ENCODE assay signal across 28 mouse cellular contexts in genomic region chr4:43768341-43768740, GRCm38 (mm10). TPM values are rescaled to one million over a fixed set of nuclear protein-coding genes. Genes with fewer than 3 reads are reported as not detected.
"Had no signal": no experiment of that assay in that cellular context is flagged by ENCODE, and none has a peak within 500 bp of the region (broad histone marks: within the 10 kb centered on the region; RNA-seq: fewer than 3 reads in every experiment).

No protein-coding gene starts in this region.

- H3K36me3 ChIP-seq: liver, embryonic 15.5 days; lung, embryonic 15.5 days; midbrain, embryonic 13.5 days; midbrain, embryonic 15.5 days; neural tube, embryonic 12.5 days had no signal

- H3K9ac ChIP-seq: liver, embryonic 15.5 days; liver, postnatal 0 days; lung, embryonic 15.5 days; midbrain, embryonic 13.5 days; midbrain, embryonic 15.5 days; neural tube, embryonic 12.5 days had no signal

- H3K4me1 ChIP-seq: liver, embryonic 15.5 days; megakaryocyte, embryonic 14.5 days; midbrain, embryonic 13.5 days; midbrain, embryonic 15.5 days; neural tube, embryonic 12.5 days had no signal

- H3K4me3 ChIP-seq: liver, embryonic 15.5 days; lung, embryonic 15.5 days; megakaryocyte, embryonic 14.5 days; midbrain, embryonic 13.5 days; midbrain, embryonic 15.5 days; neural tube, embryonic 12.5 days had no signal

- H3K27ac ChIP-seq: liver, embryonic 15.5 days; lung, embryonic 15.5 days; macrophage; midbrain, embryonic 13.5 days; midbrain, embryonic 15.5 days; neural tube, embryonic 12.5 days had no signal

- H3K27me3 ChIP-seq: liver, embryonic 15.5 days; lung, embryonic 15.5 days; midbrain, embryonic 13.5 days; midbrain, embryonic 15.5 days; neural tube, embryonic 12.5 days had no signal

- DNase-seq: liver, postnatal 0 days; lung, adult 2 months; lung, postnatal 14 days; lung, postnatal 36 days; right cerebral cortex, postnatal 25 days; right cerebral cortex, postnatal 4 days; spleen, adult 18-20 months; thymus, adult 18-20 months; thymus, postnatal 14 days; thymus, postnatal 36 days had no signal

RNA-seq across cellular contexts. Expression of gene Olfr159, which starts 2.5 kb away (rescaled TPM):
- total RNA-seq: megakaryocyte progenitor cell, adult 5-6 weeks; midbrain, postnatal 0 days; monocyte, adult 5-6 weeks; neutrophil, adult 5-6 weeks had no signal
- polyA plus RNA-seq: liver, embryonic 15.5 days; liver, postnatal 0 days; lung, embryonic 15.5 days; lung, postnatal 0 days; macrophage; midbrain, embryonic 11.5 days; midbrain, embryonic 13.5 days; midbrain, embryonic 15.5 days; midbrain, postnatal 0 days; neural tube, embryonic 12.5 days; neural tube, embryonic 14.5 days; small intestine, adult 2 months; stomach, embryonic 14.5 days; stomach, embryonic 16.5 days; thymus, postnatal 0 days had no signal

RNA-seq across cellular contexts. Expression of gene Spaar, which starts 38.5 kb away (rescaled TPM):
- total RNA-seq: megakaryocyte progenitor cell, adult 5-6 weeks; midbrain, postnatal 0 days; monocyte, adult 5-6 weeks; neutrophil, adult 5-6 weeks had no signal
- polyA plus RNA-seq: macrophage; midbrain, embryonic 13.5 days; midbrain, embryonic 15.5 days; neural tube, embryonic 12.5 days; neural tube, embryonic 14.5 days had no signal

RNA-seq across cellular contexts. Expression of gene Hrct1, which starts 41.4 kb away (rescaled TPM):
- total RNA-seq: megakaryocyte progenitor cell, adult 5-6 weeks; monocyte, adult 5-6 weeks; neutrophil, adult 5-6 weeks had no signal
- polyA plus RNA-seq: macrophage had no signal

RNA-seq across cellular contexts. Expression of gene Olfr156, which starts 55.4 kb away (rescaled TPM):
- total RNA-seq: megakaryocyte progenitor cell, adult 5-6 weeks; midbrain, postnatal 0 days; monocyte, adult 5-6 weeks; neutrophil, adult 5-6 weeks had no signal
- polyA plus RNA-seq: liver, embryonic 15.5 days; liver, postnatal 0 days; lung, adult 2 months; lung, embryonic 15.5 days; lung, postnatal 0 days; macrophage; midbrain, embryonic 11.5 days; midbrain, embryonic 13.5 days; midbrain, embryonic 15.5 days; midbrain, postnatal 0 days; neural tube, embryonic 12.5 days; neural tube, embryonic 14.5 days; small intestine, adult 2 months; stomach, embryonic 14.5 days; stomach, embryonic 16.5 days; thymus, postnatal 0 days had no signal

RNA-seq across cellular contexts. Expression of gene Olfr71, which starts 58.3 kb away (rescaled TPM):
- total RNA-seq: megakaryocyte progenitor cell, adult 5-6 weeks; midbrain, postnatal 0 days; monocyte, adult 5-6 weeks; neutrophil, adult 5-6 weeks had no signal
- polyA plus RNA-seq: liver, embryonic 15.5 days; liver, postnatal 0 days; lung, embryonic 15.5 days; macrophage; midbrain, embryonic 11.5 days; midbrain, embryonic 15.5 days; midbrain, postnatal 0 days; neural tube, embryonic 12.5 days; neural tube, embryonic 14.5 days; small intestine, adult 2 months; stomach, embryonic 16.5 days; thymus, postnatal 0 days had no signal
